ENCODE assay signal across 15 mouse cellular contexts in genomic region chr13:42789221-42789620, GRCm38 (mm10).
DNase-seq lines count a peak whose midpoint lies in the region; ATAC-seq and TF ChIP-seq lines count a peak whose summit lies in the region.
"Had no signal": no experiment of that assay in that cellular context is flagged by ENCODE, and none has a peak within 500 bp of the region (broad histone marks: within the 10 kb centered on the region; RNA-seq: fewer than 3 reads in every experiment).

No protein-coding gene starts in this region.

- no peaks in the 10 kb centered on the region for H3K9me3 ChIP-seq in intestine, postnatal 0 days (ENCODE audit: control insufficient read depth)
- H3K9me3 ChIP-seq in intestine, embryonic 16.5 days (ENCODE audit: control insufficient read depth, low read length): no peaks in the 10 kb centered on the region
- no peaks in the 10 kb centered on the region for H3K9me3 ChIP-seq in ES-E14 (ENCODE audit: control insufficient read depth, insufficient read depth, low read depth, low read length)
- H3K9me3 ChIP-seq: embryonic facial prominence, embryonic 15.5 days; forebrain, embryonic 12.5 days; hindbrain, embryonic 15.5 days; liver, embryonic 12.5 days; midbrain, embryonic 13.5 days; neural tube, embryonic 13.5 days had no signal

- H3K4me1 ChIP-seq in intestine, postnatal 0 days (replicated peaks; ENCODE audit: control insufficient read depth, insufficient read depth, low read length): no peaks in the 10 kb centered on the region
- H3K4me1 ChIP-seq in intestine, embryonic 16.5 days (ENCODE audit: control insufficient read depth, insufficient read depth, low read length): no peaks in the 10 kb centered on the region
- H3K4me1 ChIP-seq in liver, adult 2 months (ENCODE audit: control insufficient read depth, insufficient read depth, low read length): no peaks in the 10 kb centered on the region
- H3K4me1 ChIP-seq in ES-E14 (ENCODE audit: control insufficient read depth in 2 of 2, insufficient read depth in 2 of 2, low read length in 2 of 2, poor library complexity in 1 of 2): no peaks in the 10 kb centered on the region
- H3K4me1 ChIP-seq in cortical plate, adult 2 months (ENCODE audit: control insufficient read depth, insufficient read depth, low read length): peaks cover 4% of the 10 kb centered on the region
- H3K4me1 ChIP-seq in thymus, adult 2 months (replicated peaks; ENCODE audit: control insufficient read depth, insufficient read depth, low read length): no peaks in the 10 kb centered on the region
- H3K4me1 ChIP-seq: liver, embryonic 12.5 days had no signal

- in situ Hi-C loops in ES-E14 (cut with MboI; ENCODE audit: low sequenced_read_pairs in 2 of 2, unreplicated experiment in 2 of 2): loop anchor here (25.0 kb wide), 1 partner anchor 177 kb away; no protein-coding TSS in a partner anchor

- no peak overlapping the region for H3K9ac ChIP-seq in intestine, postnatal 0 days (ENCODE audit: low read depth, low read length)
- H3K9ac ChIP-seq in intestine, embryonic 16.5 days (ENCODE audit: low read depth, low read length): no peak overlapping the region
- no peak overlapping the region for H3K9ac ChIP-seq in liver, adult 2 months (ENCODE audit: low read depth, low read length)
- H3K9ac ChIP-seq in ES-E14 (ENCODE audit: insufficient read depth, low read depth, low read length, poor library complexity, severe bottlenecking): no peak overlapping the region
- H3K9ac ChIP-seq: embryonic facial prominence, embryonic 15.5 days; forebrain, embryonic 12.5 days; hindbrain, embryonic 15.5 days; liver, embryonic 12.5 days; midbrain, embryonic 13.5 days; neural tube, embryonic 13.5 days had no signal

- TF ChIP-seq POLR2A in liver, adult 2 months (IDR thresholded peaks at IDR 0.05; ENCODE audit: extremely low read depth, insufficient read depth, low read length): no peak
- no peak for TF ChIP-seq POLR2A in cortical plate, adult 2 months (IDR thresholded peaks at IDR 0.05; ENCODE audit: extremely low read depth, insufficient read depth, low read length)
- no peak for TF ChIP-seq POLR2A in thymus, adult 2 months (IDR thresholded peaks at IDR 0.05; ENCODE audit: control insufficient read depth, extremely low read depth, insufficient read depth, low read length, poor library complexity)

- no peaks in the 10 kb centered on the region for H3K27me3 ChIP-seq in intestine, postnatal 0 days (replicated peaks; ENCODE audit: control insufficient read depth, insufficient read depth, low read length)
- no peaks in the 10 kb centered on the region for H3K27me3 ChIP-seq in intestine, embryonic 16.5 days (replicated peaks; ENCODE audit: control insufficient read depth, insufficient read depth, low read length)
- H3K27me3 ChIP-seq in liver, adult 2 months (ENCODE audit: control insufficient read depth, insufficient read depth, low read length): peaks cover 2% of the 10 kb centered on the region; the same call in 1 of the 2 replicates
- no peaks in the 10 kb centered on the region for H3K27me3 ChIP-seq in thymus, adult 2 months (ENCODE audit: control insufficient read depth, insufficient read depth, low read length)
- H3K27me3 ChIP-seq: embryonic facial prominence, embryonic 15.5 days; forebrain, embryonic 12.5 days; hindbrain, embryonic 15.5 days; liver, embryonic 12.5 days; midbrain, embryonic 13.5 days; neural tube, embryonic 13.5 days had no signal

- H3K4me3 ChIP-seq in intestine, postnatal 0 days (ENCODE audit: low read depth, low read length): no peak overlapping the region
- no peak overlapping the region for H3K4me3 ChIP-seq in intestine, embryonic 16.5 days (ENCODE audit: low read length)
- H3K4me3 ChIP-seq in liver, adult 2 months (ENCODE audit: insufficient read depth, low read depth, low read length): no peak overlapping the region
- H3K4me3 ChIP-seq in ES-E14 (ENCODE audit: insufficient read depth in 1 of 2, low read depth in 1 of 2, low read length in 2 of 2, poor library complexity in 1 of 2, severe bottlenecking in 1 of 2): no peak overlapping the region
- H3K4me3 ChIP-seq in cortical plate, adult 2 months (ENCODE audit: insufficient read depth, low read length): no peak overlapping the region
- no peak overlapping the region for H3K4me3 ChIP-seq in thymus, adult 2 months (ENCODE audit: control insufficient read depth, insufficient read depth, low read length)
- H3K4me3 ChIP-seq: embryonic facial prominence, embryonic 15.5 days; forebrain, embryonic 12.5 days; hindbrain, embryonic 15.5 days; liver, embryonic 12.5 days; midbrain, embryonic 13.5 days; neural tube, embryonic 13.5 days had no signal

- peak; percentile 15; the same call in 1 of the 2 replicates for TF ChIP-seq CTCF in intestine, postnatal 0 days (IDR thresholded peaks at IDR 0.05; ENCODE audit: low read depth)
- peak; percentile 16; the same call in 1 of the 2 replicates for TF ChIP-seq CTCF in liver, adult 2 months (IDR thresholded peaks at IDR 0.05; ENCODE audit: low read depth, low read length)
- peak; percentile 39 for TF ChIP-seq CTCF in cortical plate, adult 2 months (IDR thresholded peaks at IDR 0.05; ENCODE audit: extremely low read depth, insufficient read depth, low read length)
- TF ChIP-seq CTCF in thymus, adult 2 months (IDR thresholded peaks at IDR 0.05; ENCODE audit: borderline replicate concordance, control insufficient read depth, extremely low read depth, insufficient read depth, low read length, poor library complexity): no peak

- no peaks in the 10 kb centered on the region for H3K79me2 ChIP-seq in liver, adult 2 months (ENCODE audit: control insufficient read depth, insufficient read depth, low read length)

- 87% methylated on average over 13 of the region's 13 CpGs for WGBS in intestine, postnatal 0 days
- WGBS in intestine, embryonic 16.5 days: 88% methylated on average over 13 of the region's 13 CpGs
- 84% methylated on average over 13 of the region's 13 CpGs for WGBS in liver, adult 2 months
- WGBS in thymus, adult 2 months: 91% methylated on average over 13 of the region's 13 CpGs

- DNase-seq in liver, adult 2 months (ENCODE audit: extremely low read depth, low read depth, low spot score): no peak
- DNase-seq in liver (no peak), ES-E14 (ENCODE audit: low read depth, low spot score) (peak; percentile 37)
- DNase-seq in thymus, adult 2 months: no peak
- DNase-seq: adrenal gland, postnatal 10 days; lung, postnatal 36 days had no signal

- H3K27ac ChIP-seq in intestine, postnatal 0 days (ENCODE audit: low read depth, low read length): no peak overlapping the region
- no peak overlapping the region for H3K27ac ChIP-seq in intestine, embryonic 16.5 days (ENCODE audit: low read length)
- H3K27ac ChIP-seq in liver, adult 2 months (replicated peaks; ENCODE audit: insufficient read depth, low read depth, low read length): no peak overlapping the region
- no peak overlapping the region for H3K27ac ChIP-seq in ES-E14 (ENCODE audit: insufficient read depth, low read depth, low read length, poor library complexity, severe bottlenecking)
- no peak overlapping the region for H3K27ac ChIP-seq in cortical plate, adult 2 months (ENCODE audit: insufficient read depth, low read length)
- H3K27ac ChIP-seq in thymus, adult 2 months (ENCODE audit: control insufficient read depth, insufficient read depth, low read length): no peak overlapping the region
- H3K27ac ChIP-seq: embryonic facial prominence, embryonic 15.5 days; forebrain, embryonic 12.5 days; hindbrain, embryonic 15.5 days; liver, embryonic 12.5 days; midbrain, embryonic 13.5 days; neural tube, embryonic 13.5 days had no signal

- H3K4me2 ChIP-seq in intestine, postnatal 0 days (replicated peaks; ENCODE audit: low read depth): no peak overlapping the region
- H3K4me2 ChIP-seq in intestine, embryonic 16.5 days (ENCODE audit: low read depth, low read length): no peak overlapping the region
- H3K4me2 ChIP-seq: embryonic facial prominence, embryonic 15.5 days; forebrain, embryonic 12.5 days; hindbrain, embryonic 15.5 days; liver, embryonic 12.5 days; midbrain, embryonic 13.5 days; neural tube, embryonic 13.5 days had no signal

- H3K36me3 ChIP-seq in intestine, postnatal 0 days (ENCODE audit: control insufficient read depth, insufficient read depth): no peaks in the 10 kb centered on the region
- H3K36me3 ChIP-seq in intestine, embryonic 16.5 days (ENCODE audit: control insufficient read depth, insufficient read depth, low read length): no peaks in the 10 kb centered on the region
- no peaks in the 10 kb centered on the region for H3K36me3 ChIP-seq in liver, adult 2 months (ENCODE audit: control insufficient read depth, insufficient read depth, low read length)
- no peaks in the 10 kb centered on the region for H3K36me3 ChIP-seq in ES-E14 (ENCODE audit: control insufficient read depth, insufficient read depth, low read length, poor library complexity, severe bottlenecking)
- no peaks in the 10 kb centered on the region for H3K36me3 ChIP-seq in thymus, adult 2 months (ENCODE audit: control insufficient read depth, insufficient read depth, low read length)
- H3K36me3 ChIP-seq: embryonic facial prominence, embryonic 15.5 days; forebrain, embryonic 12.5 days; hindbrain, embryonic 15.5 days; liver, embryonic 12.5 days; midbrain, embryonic 13.5 days; neural tube, embryonic 13.5 days had no signal

- no peak for ATAC-seq in intestine, postnatal 0 days
- ATAC-seq in intestine, embryonic 16.5 days: no peak
- ATAC-seq: liver, embryonic 12.5 days; midbrain, embryonic 13.5 days had no signal

TF ChIP-seq in ES-E14, 5 proteins besides CTCF, POLR2A, EP300 and RAD21:
- no peak for TF ChIP-seq HCFC1 (IDR thresholded peaks at IDR 0.05; ENCODE audit: borderline replicate concordance, insufficient read depth, low read length)
- TF ChIP-seq ZC3H11A (IDR thresholded peaks at IDR 0.05; ENCODE audit: borderline replicate concordance, low read depth, low read length): no peak
- no peak for TF ChIP-seq CHD2 (IDR thresholded peaks at IDR 0.05; ENCODE audit: low read depth, low read length)
